ENCODE assay signal across 8 mouse cellular contexts in genomic region chr19:4192251-4192985, GRCm38 (mm10). TPM values are rescaled to one million over a fixed set of nuclear protein-coding genes. Genes with fewer than 3 reads are reported as not detected.
DNase-seq lines count a peak whose midpoint lies in the region; ATAC-seq and TF ChIP-seq lines count a peak whose summit lies in the region.

No protein-coding gene starts in this region.

- TF ChIP-seq CTCF in kidney, adult 2 months (conservative IDR thresholded peaks at IDR 0.05; ENCODE audit: insufficient read depth, insufficient read length, low read depth, low read length) = no peak
- no peak for TF ChIP-seq CTCF in MEL (IDR thresholded peaks at IDR 0.05 in 2 of 3, conservative IDR thresholded peaks at IDR 0.05 in 1 of 3; ENCODE audit: control insufficient read depth in 1 of 3, insufficient read depth in 1 of 3, low read depth in 2 of 3, low read length in 3 of 3, poor library complexity in 1 of 3, severe bottlenecking in 1 of 3)
- no peak for TF ChIP-seq CTCF in liver, embryonic 14.5 days (IDR thresholded peaks at IDR 0.05; ENCODE audit: low read depth)

- no peak for TF ChIP-seq EP300 in MEL (IDR thresholded peaks at IDR 0.05; ENCODE audit: low read depth in 1 of 2, low read length in 2 of 2)
- no peak for TF ChIP-seq EP300 in liver, embryonic 14.5 days (IDR thresholded peaks at IDR 0.05; ENCODE audit: low read depth)

- peaks cover 11% of the 10 kb centered on the region; the same call in 1 of the 2 replicates for H3K4me1 ChIP-seq in kidney, adult 2 months (ENCODE audit: control insufficient read depth, insufficient read depth, low read length)
- H3K4me1 ChIP-seq in MEL (ENCODE audit: control insufficient read depth in 1 of 2, insufficient read depth in 2 of 2, low read length in 2 of 2) = peaks cover 6 to 20% of the 10 kb centered on the region in 2 experiments
- peaks cover 29% of the 10 kb centered on the region for H3K4me1 ChIP-seq in forebrain, embryonic 12.5 days
- peaks cover 14 to 24% of the 10 kb centered on the region in 2 experiments for H3K4me1 ChIP-seq in liver, embryonic 14.5 days (replicated peaks; ENCODE audit: control insufficient read depth in 2 of 2, insufficient read depth in 2 of 2, low read length in 1 of 2)

- H3K27ac ChIP-seq in kidney, adult 2 months (ENCODE audit: insufficient read depth, low read depth, low read length) = peak overlapping the region; percentile 93
- peak overlapping the region; percentile 74 for H3K27ac ChIP-seq in MEL (ENCODE audit: control insufficient read depth, low read depth, low read length)
- peak overlapping the region; percentile 91 for H3K27ac ChIP-seq in forebrain, embryonic 12.5 days
- peak overlapping the region; percentile 60 for H3K27ac ChIP-seq in liver, embryonic 14.5 days

- H3K79me2 ChIP-seq in MEL (ENCODE audit: control insufficient read depth, insufficient read depth, low read length, poor library complexity) = peaks cover 28% of the 10 kb centered on the region

- no peaks in the 10 kb centered on the region for H3K9me3 ChIP-seq in MEL (replicated peaks; ENCODE audit: insufficient read depth, low read length)
- H3K9me3 ChIP-seq in forebrain, embryonic 12.5 days = no peaks in the 10 kb centered on the region
- no peaks in the 10 kb centered on the region for H3K9me3 ChIP-seq in liver, embryonic 14.5 days (ENCODE audit: control insufficient read depth, low read length)

- H3K36me3 ChIP-seq in kidney, adult 2 months (ENCODE audit: control insufficient read depth, insufficient read depth, low read length) = peaks cover 2% of the 10 kb centered on the region; the same call in 1 of the 2 replicates
- H3K36me3 ChIP-seq in MEL (ENCODE audit: control insufficient read depth in 1 of 2, insufficient read depth in 2 of 2, low read length in 2 of 2) = peaks cover 6 to 19% of the 10 kb centered on the region in 2 experiments; a peak in 3 of 4 replicates
- peaks cover 44% of the 10 kb centered on the region for H3K36me3 ChIP-seq in forebrain, embryonic 12.5 days (replicated peaks)
- H3K36me3 ChIP-seq in liver, embryonic 14.5 days (replicated peaks; ENCODE audit: control insufficient read depth, insufficient read depth, low read depth) = peaks cover 43% of the 10 kb centered on the region

- TF ChIP-seq RAD21 in MEL (IDR thresholded peaks at IDR 0.05; ENCODE audit: low read depth, low read length) = no peak

- WGBS in kidney, adult 2 months = under 1% methylated on average over 38 of the region's 52 CpGs
- WGBS in forebrain, embryonic 12.5 days = under 1% methylated on average over 51 of the region's 52 CpGs
- WGBS in liver, embryonic 14.5 days (ENCODE audit: insufficient replicate concordance) = under 1% methylated on average over 49 of the region's 52 CpGs

- DNase-seq in kidney, adult 2 months = no peak
- DNase-seq in kidney, postnatal 14 days = no peak
- peak; percentile 50 for DNase-seq in MEL (ENCODE audit: low read depth, low spot score)
- no peak for DNase-seq in liver, embryonic 14.5 days (ENCODE audit: low read depth in 3 of 3, low spot score in 3 of 3)
- DNase-seq in right cerebral cortex, postnatal 25 days = no peak
- DNase-seq in left cerebral cortex, adult 9 months (ENCODE audit: low spot score in 2 of 2) = no peak

- H3K4me3 ChIP-seq in kidney, adult 2 months (ENCODE audit: insufficient read depth, low read depth, low read length) = peak overlapping the region; percentile 99
- peak overlapping the region; percentile 85 to 88 for H3K4me3 ChIP-seq in MEL (ENCODE audit: control insufficient read depth in 1 of 2, insufficient read depth in 1 of 2, low read depth in 2 of 2, low read length in 2 of 2)
- H3K4me3 ChIP-seq in forebrain, embryonic 12.5 days (replicated peaks) = peak overlapping the region; percentile 98
- H3K4me3 ChIP-seq in liver, embryonic 14.5 days (ENCODE audit: insufficient read depth in 1 of 2, low read depth in 2 of 2, low read length in 2 of 2) = peak overlapping the region; percentile 85 to 89

- no peak for TF ChIP-seq POLR2A in kidney, adult 2 months (IDR thresholded peaks at IDR 0.05; ENCODE audit: low read depth, low read length)
- peak in 1 of 2 experiments; percentile 95; a peak in 1 of 4 replicates for TF ChIP-seq POLR2A in MEL (IDR thresholded peaks at IDR 0.05; ENCODE audit: control insufficient read depth in 1 of 2, insufficient read depth in 1 of 2, low read depth in 1 of 2, low read length in 2 of 2, poor library complexity in 1 of 2)

- peak overlapping the region; percentile 99 for H3K9ac ChIP-seq in MEL (ENCODE audit: control insufficient read depth, low read depth, low read length, poor library complexity, severe bottlenecking)
- peak overlapping the region; percentile 98 for H3K9ac ChIP-seq in forebrain, embryonic 12.5 days
- peak overlapping the region; percentile 91 for H3K9ac ChIP-seq in liver, embryonic 14.5 days (replicated peaks)

- no peaks in the 10 kb centered on the region for H3K27me3 ChIP-seq in kidney, adult 2 months (replicated peaks; ENCODE audit: control insufficient read depth, insufficient read depth, low read length)
- no peaks in the 10 kb centered on the region for H3K27me3 ChIP-seq in MEL (ENCODE audit: control insufficient read depth in 1 of 2, insufficient read depth in 2 of 2, low read length in 2 of 2)
- H3K27me3 ChIP-seq in forebrain, embryonic 12.5 days = no peaks in the 10 kb centered on the region
- no peaks in the 10 kb centered on the region for H3K27me3 ChIP-seq in liver, embryonic 14.5 days (ENCODE audit: control insufficient read depth, insufficient read depth, low read length)

- peak overlapping the region; percentile 93 for H3K4me2 ChIP-seq in forebrain, embryonic 12.5 days
- H3K4me2 ChIP-seq in liver, embryonic 14.5 days (ENCODE audit: low read depth) = peak overlapping the region; percentile 77

- no peak; the same call in none of the 2 replicates for ATAC-seq in forebrain, embryonic 12.5 days (ENCODE audit: low FRiP score)
- ATAC-seq in liver, embryonic 14.5 days (ENCODE audit: insufficient read depth) = peak; percentile 62
- no peak for ATAC-seq in megakaryocyte-erythroid progenitor cell, adult 5-6 weeks (replicated peaks; ENCODE audit: low FRiP score, low TSS enrichment, poor library complexity, severe bottlenecking)

RNA-seq across cellular contexts. Expression of gene Ppp1ca, which starts 0.6 kb away (rescaled TPM):
- polyA plus RNA-seq in kidney, adult 2 months (2012; rRNA removed) = 484 and 509 TPM in 2 replicates
- total RNA-seq in MEL (2012; rRNA removed) = 437 and 453 TPM in 2 replicates
- 100 to 1,000 TPM; 455 to 505 TPM for polyA plus RNA-seq in MEL (2012; ENCODE audit: insufficient read depth in 1 of 2, insufficient read length in 2 of 2, low read depth in 1 of 2, low replicate concordance in 2 of 2, missing spikeins in 1 of 2)
- polyA plus RNA-seq in forebrain, embryonic 12.5 days (2016; fragmentation: Nextera tagmentation; extraction: Ambion mirVana) = 689 and 709 TPM in 2 replicates
- polyA plus RNA-seq in liver, embryonic 14.5 days (2012; rRNA removed) = 203 and 214 TPM in 2 replicates
- polyA plus RNA-seq in liver, embryonic 14.5 days (2014; fragmentation: Nextera tagmentation; extraction: Ambion mirVana) = 432 and 447 TPM in 2 replicates
- total RNA-seq in megakaryocyte-erythroid progenitor cell, adult 5-6 weeks (2014; fragmentation: Nextera tagmentation) = 392 and 411 TPM in 2 replicates
- total RNA-seq in megakaryocyte-erythroid progenitor cell, adult 5-6 weeks (2017) = 411 and 530 TPM in 2 replicates

RNA-seq across cellular contexts. Expression of gene Tbc1d10c, which starts 1.3 kb away (rescaled TPM):
- 2.3 and 9.1 TPM in 2 replicates for polyA plus RNA-seq in kidney, adult 2 months (2012; rRNA removed)
- total RNA-seq in MEL (2012; rRNA removed) = 14.0 and 15.2 TPM in 2 replicates
- polyA plus RNA-seq in MEL (2012; ENCODE audit: insufficient read depth in 1 of 2, insufficient read length in 2 of 2, low read depth in 1 of 2, low replicate concordance in 2 of 2, missing spikeins in 1 of 2) = 10 to 100 TPM in 1 of 2 experiments, not detected in 1; 15.5 TPM
- 0.31 and 0.86 TPM in 2 replicates for polyA plus RNA-seq in forebrain, embryonic 12.5 days (2016; fragmentation: Nextera tagmentation; extraction: Ambion mirVana)
- polyA plus RNA-seq in liver, embryonic 14.5 days (2012; rRNA removed) = 2.6 TPM in 2 replicates
- polyA plus RNA-seq in liver, embryonic 14.5 days (2014; fragmentation: Nextera tagmentation; extraction: Ambion mirVana) = 2.5 and 4.0 TPM in 2 replicates
- total RNA-seq in megakaryocyte-erythroid progenitor cell, adult 5-6 weeks (2014; fragmentation: Nextera tagmentation) = 17.1 and 30.7 TPM in 2 replicates
- 7.1 and 9.3 TPM in 2 replicates for total RNA-seq in megakaryocyte-erythroid progenitor cell, adult 5-6 weeks (2017)

RNA-seq across cellular contexts. Expression of gene Rad9a, which starts 9.0 kb away (rescaled TPM):
- 18.4 and 19.2 TPM in 2 replicates for polyA plus RNA-seq in kidney, adult 2 months (2012; rRNA removed)
- total RNA-seq in MEL (2012; rRNA removed) = 20.5 and 21.3 TPM in 2 replicates
- polyA plus RNA-seq in MEL (2012; ENCODE audit: insufficient read depth in 1 of 2, insufficient read length in 2 of 2, low read depth in 1 of 2, low replicate concordance in 2 of 2, missing spikeins in 1 of 2) = 10 to 100 TPM in 1 of 2 experiments, not detected in 1; 37.9 TPM
- 38.8 and 42.2 TPM in 2 replicates for polyA plus RNA-seq in forebrain, embryonic 12.5 days (2016; fragmentation: Nextera tagmentation; extraction: Ambion mirVana)
- polyA plus RNA-seq in liver, embryonic 14.5 days (2012; rRNA removed) = 20.8 and 21.4 TPM in 2 replicates
- 14.3 and 16.8 TPM in 2 replicates for polyA plus RNA-seq in liver, embryonic 14.5 days (2014; fragmentation: Nextera tagmentation; extraction: Ambion mirVana)
- 35.5 and 47.7 TPM in 2 replicates for total RNA-seq in megakaryocyte-erythroid progenitor cell, adult 5-6 weeks (2014; fragmentation: Nextera tagmentation)
- total RNA-seq in megakaryocyte-erythroid progenitor cell, adult 5-6 weeks (2017) = 17.5 and 29.6 TPM in 2 replicates

RNA-seq across cellular contexts. Expression of gene Carns1, which starts 17.1 kb away (rescaled TPM):
- 3.8 and 4.0 TPM in 2 replicates for polyA plus RNA-seq in kidney, adult 2 months (2012; rRNA removed)
- total RNA-seq in MEL (2012; rRNA removed) = 0.39 and 0.81 TPM in 2 replicates
- under 1 TPM in 1 of 2 experiments, not detected in 1; 0.63 TPM for polyA plus RNA-seq in MEL (2012; ENCODE audit: insufficient read depth in 1 of 2, insufficient read length in 2 of 2, low read depth in 1 of 2, low replicate concordance in 2 of 2, missing spikeins in 1 of 2)
- polyA plus RNA-seq in forebrain, embryonic 12.5 days (2016; fragmentation: Nextera tagmentation; extraction: Ambion mirVana) = 3.2 TPM in 2 replicates
- 0.32 and 0.44 TPM in 2 replicates for polyA plus RNA-seq in liver, embryonic 14.5 days (2012; rRNA removed)
- 0.18 and 0.71 TPM in 2 replicates for polyA plus RNA-seq in liver, embryonic 14.5 days (2014; fragmentation: Nextera tagmentation; extraction: Ambion mirVana)
- 8.1 and 10.9 TPM in 2 replicates for total RNA-seq in megakaryocyte-erythroid progenitor cell, adult 5-6 weeks (2014; fragmentation: Nextera tagmentation)
- total RNA-seq in megakaryocyte-erythroid progenitor cell, adult 5-6 weeks (2017) = 0.19 and 1.0 TPM in 2 replicates

RNA-seq across cellular contexts. Expression of gene Clcf1, which starts 21.6 kb away (rescaled TPM):
- polyA plus RNA-seq in kidney, adult 2 months (2012; rRNA removed) = 13.6 TPM in 2 replicates
- 0.13 and 0.42 TPM in 2 replicates for total RNA-seq in MEL (2012; rRNA removed)
- 1 to 10 TPM in 1 of 2 experiments, not detected in 1; 2.3 TPM for polyA plus RNA-seq in MEL (2012; ENCODE audit: insufficient read depth in 1 of 2, insufficient read length in 2 of 2, low read depth in 1 of 2, low replicate concordance in 2 of 2, missing spikeins in 1 of 2)
- polyA plus RNA-seq in forebrain, embryonic 12.5 days (2016; fragmentation: Nextera tagmentation; extraction: Ambion mirVana) = 0.85 and 1.2 TPM in 2 replicates
- polyA plus RNA-seq in liver, embryonic 14.5 days (2012; rRNA removed) = 1.1 TPM in 2 replicates
- polyA plus RNA-seq in liver, embryonic 14.5 days (2014; fragmentation: Nextera tagmentation; extraction: Ambion mirVana) = 0.42 and 0.43 TPM in 2 replicates
- total RNA-seq in megakaryocyte-erythroid progenitor cell, adult 5-6 weeks (2014; fragmentation: Nextera tagmentation) = 4.6 and 6.9 TPM in 2 replicates
- 0.99 TPM in 1 of 2 replicates, not detected in the other for total RNA-seq in megakaryocyte-erythroid progenitor cell, adult 5-6 weeks (2017)
